Mouse (Mus musculus): ENCODE measurements around the gene Flna. TPM values are rescaled to one million over a fixed set of nuclear protein-coding genes. Genes with fewer than 3 reads are reported as not detected.

Gene Flna
- polyA plus RNA-seq (2014; fragmentation: Illumina TruSeq; extraction: RNeasy Lipid Tissue Mini Kit (QIAGEN cat#74804); ENCODE audit: insufficient read depth, low read depth, low replicate concordance), result 210 TPM

DNA sequence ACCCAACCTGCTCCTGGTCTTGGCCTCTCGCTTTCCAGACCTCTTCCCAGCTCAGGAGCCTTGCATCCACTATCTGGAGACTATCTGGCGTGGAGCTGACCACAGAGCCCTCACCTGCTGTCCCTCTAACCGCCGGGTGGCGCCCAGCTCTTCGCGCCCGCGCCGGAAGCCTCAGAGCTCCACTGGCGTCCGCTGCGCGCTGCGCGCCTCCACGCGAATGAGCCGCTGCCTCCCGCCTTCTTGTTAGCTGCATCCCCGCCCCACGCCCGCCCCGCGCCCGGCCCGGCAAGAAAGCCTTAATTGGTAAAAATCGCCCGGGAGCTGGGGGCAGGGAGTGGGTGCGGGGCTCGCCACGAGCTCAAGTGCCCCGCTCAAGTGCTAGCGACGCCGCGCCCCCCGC lies at the start of gene Flna:
Gene Flna, minus strand, starts transcription at position 206 of the 400 bp plus-strand sequence.

DNA sequence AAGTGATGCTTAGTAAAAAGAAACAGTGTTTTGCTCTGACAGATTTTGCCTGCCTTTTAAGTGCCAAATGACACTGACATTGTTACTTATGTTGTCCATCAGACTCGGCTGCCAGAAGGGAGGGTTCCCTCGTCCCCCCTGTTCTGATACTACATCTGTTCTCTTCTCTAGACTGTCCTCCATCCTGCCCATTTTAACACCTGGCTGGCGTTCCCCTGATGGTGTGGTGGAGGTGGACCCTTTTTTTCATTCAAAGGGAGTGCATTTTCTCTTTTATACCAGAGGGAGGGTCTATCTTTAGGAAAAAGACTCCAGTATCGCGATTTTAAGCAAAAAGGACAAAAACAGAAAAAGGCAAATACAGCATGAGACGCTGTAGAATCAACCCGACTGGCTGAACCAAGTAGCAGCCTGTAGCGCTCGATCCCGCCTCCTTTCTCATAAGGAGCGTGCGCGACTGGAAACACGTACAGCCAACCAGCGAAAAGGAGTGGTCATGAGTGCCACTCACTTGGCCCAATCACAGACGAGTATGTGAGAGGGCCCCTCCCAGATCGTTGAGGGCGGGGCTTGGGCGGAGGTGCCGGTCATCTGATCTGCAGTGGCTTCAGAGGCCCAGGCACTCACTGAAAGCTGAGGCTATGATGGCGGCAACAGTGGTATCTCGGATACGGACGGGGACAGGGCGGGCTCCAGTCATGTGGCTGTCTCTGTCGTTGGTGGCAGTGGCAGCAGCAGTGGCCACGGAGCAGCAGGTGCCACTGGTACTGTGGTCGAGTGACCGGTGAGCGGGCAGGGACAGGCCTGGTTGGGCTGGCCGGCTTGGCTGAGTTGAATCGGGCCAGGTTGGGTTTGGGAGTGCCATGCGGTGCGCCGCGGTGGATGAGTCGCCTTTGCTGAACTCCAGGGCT lies 47.2 kb upstream of the Flna start, which contains the start of gene Atp6ap1:
Gene Atp6ap1, plus strand, starts transcription at position 560 of the 911 bp plus-strand sequence.

GRCm38 (mm10) chrX:74281732-74282394 lies 32.2 kb upstream of the Flna start, which contains the start of the genes Taz and Dnase1l1:
Gene Taz, plus strand, starts transcription at chrX:74281912.
Gene Dnase1l1, minus strand, starts transcription at chrX:74282337.

GRCm38 (mm10) chrX:74270062-74270901 lies 20.7 kb upstream of the Flna start, which contains the start of gene Rpl10:
Gene Rpl10, plus strand, starts transcription at chrX:74270812.

GRCm38 (mm10) chrX:74254153-74254887 lies 4.7 kb upstream of the Flna start, which contains the start of gene Emd:
Gene Emd, plus strand, starts transcription at chrX:74254687.

GRCm38 (mm10) chrX:74176959-74177358 lies 72.7 kb downstream of the Flna start, which contains the start of gene Tktl1:
Gene Tktl1, plus strand, starts transcription at chrX:74177259.

Other genes starting within 250 kb of the Flna start
- 25.9 TPM for gene Irak1, start 225.9 kb downstream of the Flna start, polyA plus RNA-seq (2014; fragmentation: Illumina TruSeq; extraction: RNeasy Lipid Tissue Mini Kit (QIAGEN cat#74804); ENCODE audit: insufficient read depth, low read depth, low replicate concordance)
- not detected for gene Opn1mw, start 122.4 kb downstream of the Flna start, polyA plus RNA-seq (2014; fragmentation: Illumina TruSeq; extraction: RNeasy Lipid Tissue Mini Kit (QIAGEN cat#74804); ENCODE audit: insufficient read depth, low read depth, low replicate concordance)
- gene Mecp2, start 114.5 kb downstream of the Flna start, polyA plus RNA-seq (2014; fragmentation: Illumina TruSeq; extraction: RNeasy Lipid Tissue Mini Kit (QIAGEN cat#74804); ENCODE audit: insufficient read depth, low read depth, low replicate concordance), result 9.3 TPM
- gene Tex28, start 82.0 kb downstream of the Flna start, polyA plus RNA-seq (2014; fragmentation: Illumina TruSeq; extraction: RNeasy Lipid Tissue Mini Kit (QIAGEN cat#74804); ENCODE audit: insufficient read depth, low read depth, low replicate concordance), result not detected
- gene Tktl1, start 72.6 kb downstream of the Flna start, polyA plus RNA-seq (2014; fragmentation: Illumina TruSeq; extraction: RNeasy Lipid Tissue Mini Kit (QIAGEN cat#74804); ENCODE audit: insufficient read depth, low read depth, low replicate concordance), result 0.09 TPM
- gene Emd, start 4.9 kb upstream of the Flna start, polyA plus RNA-seq (2014; fragmentation: Illumina TruSeq; extraction: RNeasy Lipid Tissue Mini Kit (QIAGEN cat#74804); ENCODE audit: insufficient read depth, low read depth, low replicate concordance), result 61.8 TPM
- 1,975 TPM for gene Rpl10, start 21.0 kb upstream of the Flna start, polyA plus RNA-seq (2014; fragmentation: Illumina TruSeq; extraction: RNeasy Lipid Tissue Mini Kit (QIAGEN cat#74804); ENCODE audit: insufficient read depth, low read depth, low replicate concordance)
- 54.8 TPM for gene Taz, start 32.1 kb upstream of the Flna start, polyA plus RNA-seq (2014; fragmentation: Illumina TruSeq; extraction: RNeasy Lipid Tissue Mini Kit (QIAGEN cat#74804); ENCODE audit: insufficient read depth, low read depth, low replicate concordance)
- gene Dnase1l1, start 32.5 kb upstream of the Flna start, polyA plus RNA-seq (2014; fragmentation: Illumina TruSeq; extraction: RNeasy Lipid Tissue Mini Kit (QIAGEN cat#74804); ENCODE audit: insufficient read depth, low read depth, low replicate concordance), result 29.0 TPM
- 155 TPM for gene Atp6ap1, start 47.3 kb upstream of the Flna start, polyA plus RNA-seq (2014; fragmentation: Illumina TruSeq; extraction: RNeasy Lipid Tissue Mini Kit (QIAGEN cat#74804); ENCODE audit: insufficient read depth, low read depth, low replicate concordance)
- gene Gdi1, start 55.2 kb upstream of the Flna start, polyA plus RNA-seq (2014; fragmentation: Illumina TruSeq; extraction: RNeasy Lipid Tissue Mini Kit (QIAGEN cat#74804); ENCODE audit: insufficient read depth, low read depth, low replicate concordance), result 80.2 TPM
- 41.4 TPM for gene Fam50a, start 63.2 kb upstream of the Flna start, polyA plus RNA-seq (2014; fragmentation: Illumina TruSeq; extraction: RNeasy Lipid Tissue Mini Kit (QIAGEN cat#74804); ENCODE audit: insufficient read depth, low read depth, low replicate concordance)
- gene Plxna3, start 79.2 kb upstream of the Flna start, polyA plus RNA-seq (2014; fragmentation: Illumina TruSeq; extraction: RNeasy Lipid Tissue Mini Kit (QIAGEN cat#74804); ENCODE audit: insufficient read depth, low read depth, low replicate concordance), result 1.3 TPM
- gene Lage3, start 103.8 kb upstream of the Flna start, polyA plus RNA-seq (2014; fragmentation: Illumina TruSeq; extraction: RNeasy Lipid Tissue Mini Kit (QIAGEN cat#74804); ENCODE audit: insufficient read depth, low read depth, low replicate concordance), result 52.2 TPM
- 26.9 TPM for gene Ubl4a, start 123.4 kb upstream of the Flna start, polyA plus RNA-seq (2014; fragmentation: Illumina TruSeq; extraction: RNeasy Lipid Tissue Mini Kit (QIAGEN cat#74804); ENCODE audit: insufficient read depth, low read depth, low replicate concordance)
- gene Slc10a3, start 123.5 kb upstream of the Flna start, polyA plus RNA-seq (2014; fragmentation: Illumina TruSeq; extraction: RNeasy Lipid Tissue Mini Kit (QIAGEN cat#74804); ENCODE audit: insufficient read depth, low read depth, low replicate concordance), result 8.8 TPM
- 24.6 TPM for gene Fam3a, start 143.5 kb upstream of the Flna start, polyA plus RNA-seq (2014; fragmentation: Illumina TruSeq; extraction: RNeasy Lipid Tissue Mini Kit (QIAGEN cat#74804); ENCODE audit: insufficient read depth, low read depth, low replicate concordance)
- gene Ikbkg, start 143.5 kb upstream of the Flna start, polyA plus RNA-seq (2014; fragmentation: Illumina TruSeq; extraction: RNeasy Lipid Tissue Mini Kit (QIAGEN cat#74804); ENCODE audit: insufficient read depth, low read depth, low replicate concordance), result 11.7 TPM
- gene G6pdx, start 179.4 kb upstream of the Flna start, polyA plus RNA-seq (2014; fragmentation: Illumina TruSeq; extraction: RNeasy Lipid Tissue Mini Kit (QIAGEN cat#74804); ENCODE audit: insufficient read depth, low read depth, low replicate concordance), result 20.4 TPM
- not detected for gene Gm6880, start 231.6 kb upstream of the Flna start, polyA plus RNA-seq (2014; fragmentation: Illumina TruSeq; extraction: RNeasy Lipid Tissue Mini Kit (QIAGEN cat#74804); ENCODE audit: insufficient read depth, low read depth, low replicate concordance)